Mouse (Mus musculus): ENCODE results near the gene B3galt4.
"Not testable (repeated sequence)": the region's sequence is repeated elsewhere in the genome, so short reads cannot be mapped to it uniquely, and the experiment has no call there.

The B3galt4 gene

DNA sequence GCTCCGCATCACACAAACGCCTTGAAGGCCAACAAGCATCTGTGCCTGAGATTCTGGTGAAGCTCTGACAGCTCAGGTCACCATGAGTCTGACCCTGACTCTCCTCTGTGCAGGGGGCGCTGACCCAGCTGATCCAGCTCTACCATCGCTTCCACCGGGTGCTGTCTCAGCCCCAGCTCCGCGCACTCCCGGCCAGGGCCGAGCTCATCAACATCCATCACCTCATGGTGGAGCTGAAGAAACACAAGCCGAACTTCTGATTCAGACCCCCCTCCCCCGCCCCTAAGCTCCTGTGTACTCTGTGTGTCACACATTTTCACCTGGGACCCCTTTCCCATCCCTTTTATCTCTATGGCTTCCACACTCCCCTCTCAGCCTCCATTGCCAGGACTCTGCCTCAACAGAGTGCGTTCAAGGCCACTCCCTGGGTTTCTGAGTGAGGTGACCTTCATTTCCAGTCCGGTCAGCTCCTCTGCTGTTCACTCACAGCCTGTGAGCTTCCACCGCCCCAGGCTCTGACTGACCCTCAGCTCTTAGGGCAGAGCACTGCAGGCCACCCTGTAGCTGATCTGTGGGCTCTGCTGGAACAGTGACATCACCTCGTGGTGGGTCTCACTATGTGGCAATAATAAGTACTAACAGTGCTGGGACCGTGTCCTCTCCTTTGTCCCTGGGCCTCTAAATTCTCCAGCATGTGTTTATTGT, 14.7 kb upstream of the B3galt4 start:
- DNase-seq, result no peak

DNA sequence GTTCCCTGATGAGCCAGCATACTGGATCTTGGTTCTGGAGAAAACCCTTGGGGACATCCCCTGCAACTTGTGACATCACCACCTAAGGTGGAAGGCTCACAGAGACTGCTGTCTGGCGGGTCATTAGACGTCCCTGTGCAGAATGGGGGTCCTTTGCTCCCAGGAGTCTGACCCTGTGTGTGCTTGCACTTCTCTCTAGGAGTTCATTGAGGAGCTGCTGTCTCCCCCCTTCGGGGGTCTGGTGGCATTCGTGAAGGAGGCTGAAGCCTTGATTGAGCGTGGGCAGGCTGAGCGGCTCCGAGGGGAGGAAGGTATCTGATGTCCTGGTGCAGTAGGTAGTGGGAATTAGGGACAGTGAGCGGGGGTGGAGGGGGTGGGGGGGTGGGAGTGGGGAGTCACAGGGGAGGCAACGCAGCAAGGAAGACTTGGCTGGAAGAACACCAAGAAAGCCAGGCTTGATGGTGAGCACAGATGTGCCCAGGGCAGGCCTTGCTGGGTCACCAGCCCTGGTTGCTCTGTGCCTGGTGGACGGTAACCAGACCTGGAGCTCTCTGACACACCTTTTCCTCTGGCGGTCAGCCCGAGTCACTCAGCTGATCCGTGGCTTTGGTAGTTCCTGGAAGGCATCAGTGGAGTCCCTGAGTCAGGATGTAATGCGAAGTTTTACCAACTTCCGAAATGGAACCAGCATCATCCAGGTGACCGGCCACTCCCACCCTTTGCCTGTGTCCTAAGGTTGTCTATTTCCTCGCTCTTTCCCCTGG, 14.0 kb upstream of the B3galt4 start:
- DNase-seq, result no peak

DNA sequence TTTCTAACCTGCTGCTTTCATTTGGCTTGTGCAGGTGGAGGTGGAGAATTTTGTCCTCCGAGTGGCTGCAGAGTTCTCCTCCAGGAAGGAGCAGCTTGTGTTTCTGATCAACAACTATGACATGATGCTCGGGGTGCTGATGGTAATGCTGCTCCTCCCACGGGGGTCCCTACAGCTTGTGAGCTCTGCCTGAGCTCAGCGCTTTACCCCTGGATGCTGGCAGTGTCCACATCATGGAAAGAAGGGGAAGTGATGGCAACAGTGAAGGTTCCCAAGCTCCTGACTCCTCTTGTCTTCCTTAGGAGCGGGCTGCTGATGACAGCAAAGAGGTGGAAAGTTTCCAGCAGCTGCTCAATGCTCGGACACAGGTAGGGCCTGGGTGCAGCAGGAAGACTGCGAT, 11.6 kb upstream of the B3galt4 start:
- no peak for DNase-seq

DNA sequence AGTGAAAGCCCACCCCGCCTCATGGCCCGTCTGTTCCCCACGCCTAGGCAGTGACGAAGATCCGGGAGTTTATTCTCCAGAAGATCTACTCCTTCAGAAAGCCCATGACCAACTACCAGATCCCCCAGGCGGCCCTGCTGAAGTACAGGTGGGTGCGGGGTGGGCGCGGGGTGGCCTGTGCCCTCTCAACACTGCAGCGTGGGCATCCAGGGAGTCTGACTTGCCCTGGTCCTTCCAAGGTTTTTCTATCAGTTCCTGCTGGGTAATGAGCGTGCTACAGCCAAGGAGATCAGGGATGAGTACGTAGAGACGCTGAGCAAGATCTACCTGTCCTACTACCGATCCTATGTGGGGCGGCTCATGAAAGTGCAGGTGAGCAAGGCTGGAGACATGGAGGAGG, 8.7 kb upstream of the B3galt4 start:
- DNase-seq, result no peak

DNA sequence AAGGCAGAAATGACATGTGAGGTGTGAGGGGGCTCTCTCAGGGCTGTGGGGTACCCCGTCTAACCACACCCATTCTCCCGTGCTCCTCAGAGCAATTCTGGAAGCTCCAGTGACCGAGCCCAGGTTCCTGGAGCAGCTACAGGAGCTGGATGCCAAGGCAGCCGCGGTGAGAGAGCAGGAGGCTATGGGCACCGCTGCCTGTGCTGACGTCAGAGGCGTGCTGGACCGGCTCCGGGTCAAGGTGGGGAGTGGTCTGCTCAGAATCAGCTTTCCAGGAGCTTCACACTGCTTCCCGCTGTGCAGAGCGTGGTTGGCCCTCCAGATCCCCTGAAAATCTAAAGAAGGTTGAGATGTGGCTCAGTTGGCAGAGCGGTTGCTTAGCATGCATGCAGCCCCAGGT, 7.8 kb upstream of the B3galt4 start:
- no peak for DNase-seq

DNA sequence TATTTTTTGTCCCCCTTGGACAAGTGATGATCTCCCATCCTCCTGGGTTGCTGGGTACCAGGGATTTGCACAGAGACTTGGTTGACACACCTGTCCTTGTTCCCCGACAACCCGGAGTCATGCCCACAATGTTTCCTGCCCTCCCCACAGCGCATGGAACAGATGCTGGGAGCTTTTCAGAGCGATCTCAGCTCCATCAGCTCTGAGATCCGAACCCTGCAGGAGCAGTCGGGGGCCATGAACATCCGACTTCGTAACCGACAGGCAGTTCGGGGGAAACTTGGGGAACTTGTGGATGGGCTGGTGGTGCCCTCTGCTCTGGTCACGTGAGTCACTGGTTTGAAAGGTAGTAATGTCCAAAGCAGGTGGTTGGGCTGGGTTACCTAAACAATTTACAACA, 7.2 kb upstream of the B3galt4 start:
- no peak for DNase-seq

DNA sequence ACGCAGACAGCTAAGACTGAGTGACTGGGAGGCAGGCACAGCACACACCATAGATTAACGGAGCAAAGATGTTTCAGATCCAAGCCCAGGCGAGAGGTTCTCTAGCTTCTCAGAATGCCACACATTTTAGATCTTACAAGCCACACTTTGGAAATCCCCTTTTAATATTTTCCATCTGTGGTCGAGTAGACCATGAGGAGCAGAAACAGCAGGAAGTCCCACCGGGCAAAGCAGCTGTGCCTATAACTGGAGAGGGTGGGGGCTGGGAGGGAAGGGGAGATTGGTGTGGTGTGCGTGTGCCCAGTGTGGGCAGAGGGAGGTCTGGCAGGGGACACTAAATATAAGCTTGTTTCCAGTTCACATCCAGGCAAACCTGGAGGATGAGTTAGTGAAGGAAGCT, 6.2 kb upstream of the B3galt4 start:
- DNase-seq, result no peak

DNA sequence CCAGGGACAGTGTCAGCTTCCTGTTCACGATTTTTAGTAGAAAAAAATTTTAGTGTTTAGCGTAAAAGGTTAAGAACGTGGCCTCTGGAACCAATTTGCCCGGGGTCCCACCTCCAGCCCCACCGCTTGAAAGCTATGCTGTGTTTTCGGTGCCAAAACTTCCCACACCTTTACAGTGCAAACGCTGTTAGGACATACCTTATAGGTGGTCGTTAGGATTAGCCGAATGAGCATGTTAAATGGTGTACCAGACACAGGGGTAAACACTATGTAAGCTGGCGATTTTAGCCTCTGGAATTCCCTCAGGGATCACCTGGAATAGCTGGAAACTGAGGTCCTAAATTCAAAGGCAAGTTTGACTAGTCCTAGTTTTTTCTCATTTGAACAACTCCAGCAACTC, 5.0 kb upstream of the B3galt4 start:
- no peak for DNase-seq

DNA sequence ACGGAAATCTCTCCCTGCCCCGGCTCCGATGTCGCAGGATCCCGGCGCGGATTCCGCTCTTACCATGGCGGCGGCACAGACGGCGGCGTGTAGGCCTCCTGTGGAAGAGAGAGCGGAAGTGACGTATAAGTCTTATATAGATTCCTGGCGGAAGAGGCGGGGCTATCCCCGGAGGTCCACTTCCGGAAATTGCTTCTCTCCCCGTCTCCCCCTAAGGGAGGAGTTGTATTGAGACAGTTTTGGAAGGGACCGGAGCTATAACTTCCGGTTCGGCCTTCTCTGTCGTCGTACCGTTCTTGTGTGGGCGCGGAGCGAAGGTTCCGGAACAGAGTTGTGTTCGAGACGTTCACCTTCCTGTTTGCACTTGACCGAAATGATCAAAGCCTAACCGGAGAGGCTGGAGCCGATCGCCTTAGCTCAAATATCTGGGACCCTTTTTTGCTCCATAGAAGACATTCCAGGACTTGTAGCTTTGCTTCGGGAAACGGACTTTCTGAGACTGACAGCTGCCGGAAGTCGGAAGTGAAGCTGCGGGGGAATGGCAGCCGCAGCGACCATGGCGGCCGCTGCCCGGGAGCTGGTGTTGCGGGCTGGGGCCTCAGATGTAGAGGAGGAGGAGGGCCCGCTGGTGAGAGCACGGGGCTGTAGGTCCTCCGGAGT, 4.4 kb upstream of the B3galt4 start, which contains the start of the genes Vps52 and Rps18:
TSS of gene Vps52 (plus strand) at position 258 of the 660 bp plus-strand sequence.
TSS of gene Rps18 (minus strand) at position 447 of the 660 bp plus-strand sequence.
- DNase-seq, result peak; percentile 98

DNA sequence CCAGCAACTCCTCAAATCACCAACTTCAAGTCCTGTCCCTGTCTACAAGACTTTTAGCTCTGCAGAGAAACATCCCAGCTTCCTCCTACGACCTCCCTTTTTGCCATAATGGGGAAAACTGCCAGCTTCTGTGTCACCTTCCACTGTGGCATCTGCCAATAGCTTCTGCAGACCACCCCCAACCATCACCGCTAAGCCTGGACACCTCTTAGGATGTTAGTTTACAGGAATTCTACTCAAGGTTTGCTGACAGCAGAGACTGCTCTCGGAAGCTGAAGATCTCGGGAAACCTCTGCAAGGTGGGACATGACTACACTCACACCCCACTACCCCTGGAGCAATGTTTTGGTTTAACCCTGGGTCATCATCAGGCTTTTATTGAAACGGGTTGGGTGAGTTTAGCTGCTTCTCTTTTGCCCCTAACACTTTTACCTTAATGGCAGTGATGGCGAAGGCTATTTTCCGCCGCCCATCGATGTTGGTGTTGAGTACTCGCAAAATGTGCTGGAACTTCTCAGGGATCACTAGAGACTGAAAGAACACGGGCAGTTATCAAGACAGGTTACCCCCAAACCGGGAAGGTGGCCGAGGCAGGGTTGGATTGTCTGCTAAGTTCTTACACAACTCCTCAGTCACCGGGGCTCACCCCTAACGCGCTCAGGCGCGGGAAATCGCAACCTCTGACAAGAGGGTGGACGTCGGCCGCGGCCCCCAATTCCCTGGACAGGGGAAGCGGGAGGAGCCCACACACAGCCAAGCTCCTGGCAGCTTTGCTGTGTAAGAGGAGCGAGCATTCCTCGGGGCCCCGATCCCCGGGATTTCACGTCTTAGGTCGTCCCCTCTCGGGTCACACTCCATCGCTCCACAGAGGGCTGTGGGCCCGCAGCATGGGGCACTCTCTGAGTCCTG, 3.6 kb upstream of the B3galt4 start:
- DNase-seq, result no peak

DNA sequence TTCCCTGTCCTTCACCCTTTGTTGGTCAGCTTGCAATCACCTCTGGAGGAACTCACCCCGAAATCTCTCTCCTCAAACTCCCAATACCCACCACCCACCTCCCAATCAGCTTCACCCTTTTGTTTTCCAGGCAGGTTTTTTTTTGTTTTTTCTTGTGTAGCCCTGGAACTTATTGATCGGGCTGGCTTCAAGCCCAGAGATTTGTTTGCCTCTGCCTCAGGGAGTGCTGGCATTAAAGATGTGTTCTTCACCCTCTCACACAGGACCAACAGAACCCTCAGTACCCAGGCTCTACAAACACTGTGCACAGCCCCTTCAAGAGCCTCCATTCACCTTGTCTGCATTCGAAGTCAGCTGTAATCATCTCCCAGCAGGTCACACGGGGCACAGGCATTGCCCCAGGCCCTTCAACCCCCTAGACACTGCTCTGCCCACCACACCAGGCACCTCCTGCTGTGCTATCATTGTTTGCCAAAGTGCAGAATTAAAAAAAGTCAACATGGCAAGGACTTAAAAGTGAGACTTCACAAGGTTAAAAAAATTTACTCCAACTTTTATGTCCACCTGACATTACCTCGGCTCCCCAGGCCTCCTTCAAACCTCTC, 2.8 kb upstream of the B3galt4 start:
- DNase-seq, result no peak

DNA sequence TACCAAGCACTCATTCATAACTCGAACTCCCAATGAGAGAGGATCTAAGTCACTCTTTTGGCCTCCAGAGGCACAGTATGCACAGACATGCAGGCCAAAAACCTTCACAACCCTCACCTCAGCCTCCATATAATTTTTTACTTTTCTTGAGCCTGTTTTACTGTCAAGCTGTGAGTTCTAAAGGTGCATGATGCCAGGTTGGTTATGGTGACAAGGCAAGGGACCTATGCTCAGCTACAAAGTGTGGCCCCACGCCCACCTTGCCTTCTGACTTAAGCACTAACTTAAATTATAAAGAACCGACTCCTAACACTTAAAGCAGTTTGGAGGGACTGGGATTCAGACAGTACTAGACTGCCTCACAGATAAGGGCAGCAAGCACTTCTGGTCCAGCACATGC, 2.0 kb upstream of the B3galt4 start:
- no peak for DNase-seq

DNA sequence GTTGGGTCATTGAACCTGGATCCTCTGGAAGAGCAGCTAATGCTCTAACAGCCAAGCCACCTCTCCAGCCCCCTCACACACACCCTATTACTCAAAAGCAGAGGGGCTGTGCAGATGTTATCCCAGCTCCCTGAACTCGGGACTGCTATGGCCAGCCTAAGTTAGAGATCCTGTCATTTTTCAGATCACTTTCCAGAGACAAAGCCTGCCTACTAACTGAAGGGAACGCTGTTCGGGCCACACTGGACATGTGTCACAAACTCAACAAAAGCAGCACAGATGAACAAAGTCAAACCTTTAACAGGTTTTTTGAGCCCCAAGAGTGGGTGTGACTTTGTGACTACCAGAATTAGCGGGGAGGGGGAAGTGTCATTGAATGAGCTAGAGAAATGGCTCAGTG, 1.6 kb upstream of the B3galt4 start:
- no peak for DNase-seq

DNA sequence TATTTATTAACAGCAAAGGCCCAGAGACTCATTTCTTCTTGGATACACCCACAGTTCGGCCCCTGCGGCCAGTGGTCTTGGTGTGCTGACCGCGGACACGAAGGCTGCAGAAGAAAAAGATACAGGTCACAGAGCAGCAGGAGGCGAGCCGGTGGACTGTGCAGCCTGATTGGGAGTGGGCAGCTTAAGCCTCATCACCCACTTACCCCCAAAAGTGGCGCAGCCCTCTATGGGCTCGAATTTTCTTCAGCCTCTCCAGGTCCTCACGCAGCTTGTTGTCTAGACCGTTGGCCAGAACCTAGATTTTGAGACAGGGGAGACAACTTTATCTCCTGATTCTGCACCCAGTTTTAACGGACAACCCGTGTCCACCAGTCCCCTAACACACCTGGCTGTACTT, 727 bp upstream of the B3galt4 start:
- DNase-seq, result not testable (repeated sequence)

DNA sequence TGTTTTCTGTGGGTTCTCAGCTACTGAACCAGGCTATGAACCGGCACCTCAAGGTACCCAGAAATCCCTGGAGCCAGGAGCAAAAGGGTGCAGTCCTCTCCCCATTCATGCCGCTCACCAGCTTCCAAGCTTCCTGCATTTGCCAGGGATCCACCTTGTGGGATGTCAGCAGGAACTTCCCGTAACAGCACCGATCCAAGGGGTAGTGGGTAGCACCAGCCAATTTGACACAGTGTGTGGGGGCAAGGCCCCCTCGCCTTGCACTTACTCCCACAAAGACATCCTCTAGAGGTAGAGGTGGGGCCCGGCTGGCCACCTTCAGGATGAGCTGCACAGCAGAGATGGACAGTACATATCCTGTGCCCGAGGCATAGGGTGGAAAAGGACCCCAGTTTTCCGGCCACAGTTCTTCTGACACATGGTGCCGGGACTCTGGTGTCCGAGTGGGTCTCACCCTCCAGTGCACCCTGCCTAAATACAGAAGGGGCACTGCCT, 1.1 kb downstream of the B3galt4 start:
- no peak for DNase-seq

DNA sequence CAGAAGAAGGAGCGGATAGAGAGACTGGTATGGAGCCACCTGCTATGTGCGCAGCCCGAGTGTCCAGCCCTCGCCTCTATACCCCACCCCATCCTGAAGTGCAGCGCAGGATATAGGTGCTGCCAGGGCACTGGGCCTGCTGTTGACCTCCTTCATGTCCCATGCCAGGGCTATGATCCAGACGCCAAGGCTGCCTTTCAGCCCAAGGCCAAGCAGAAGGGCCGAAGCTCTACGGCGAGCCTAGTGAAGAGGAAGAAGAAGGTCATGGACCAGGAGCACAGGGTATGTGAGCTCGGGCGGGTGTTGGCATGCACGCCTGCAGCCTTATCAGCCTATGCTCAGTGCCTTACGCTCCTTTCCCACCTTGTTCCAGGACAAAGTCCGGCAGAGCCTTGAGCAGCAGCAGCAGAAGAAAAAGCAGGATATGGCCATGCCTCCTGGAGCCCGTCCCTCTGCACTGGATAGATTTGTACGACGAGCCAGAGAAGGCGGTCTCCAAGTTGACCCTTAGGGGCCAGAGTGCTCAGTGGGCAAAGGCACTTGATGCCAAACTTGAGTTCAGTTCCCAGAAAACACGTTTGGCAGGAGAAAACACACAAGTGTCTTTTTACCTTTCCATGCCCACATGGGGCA, 2.3 kb downstream of the B3galt4 start:
- DNase-seq, result peak; percentile 30

DNA sequence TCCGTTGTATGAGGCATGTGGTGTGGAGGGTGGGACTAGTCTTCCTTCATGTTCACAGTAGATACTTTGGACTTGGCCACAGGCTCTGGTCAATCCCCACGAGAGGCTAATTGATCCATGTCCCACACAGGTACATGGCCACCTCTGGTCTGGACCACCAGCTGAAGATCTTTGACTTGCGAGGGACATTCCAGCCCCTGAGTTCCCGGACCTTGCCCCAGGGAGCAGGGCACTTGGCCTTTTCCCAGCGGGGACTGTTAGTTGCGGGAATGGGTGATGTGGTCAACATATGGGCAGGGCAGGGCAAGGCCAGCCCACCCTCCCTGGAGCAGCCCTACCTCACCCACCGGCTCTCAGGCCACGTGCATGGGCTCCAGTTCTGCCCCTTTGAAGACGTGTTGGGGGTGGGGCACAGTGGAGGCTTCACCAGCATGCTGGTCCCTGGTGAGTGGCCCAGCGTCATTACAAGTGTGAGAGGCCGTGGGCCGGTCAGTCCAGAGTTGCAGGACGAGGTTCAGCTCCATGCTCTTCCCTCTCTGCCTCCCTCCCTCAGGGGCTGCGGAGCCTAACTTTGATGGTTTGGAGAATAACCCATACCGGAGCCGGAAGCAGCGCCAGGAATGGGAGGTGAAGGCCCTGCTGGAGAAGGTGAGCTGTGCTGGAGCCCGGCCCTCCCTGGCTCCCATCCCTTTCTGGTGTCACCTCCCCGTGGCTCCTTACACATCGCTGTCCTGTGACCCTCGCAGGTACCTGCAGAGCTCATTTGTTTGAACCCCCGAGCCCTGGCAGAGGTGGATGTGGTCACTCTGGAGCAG, 3.0 kb downstream of the B3galt4 start:
- no peak for DNase-seq

DNA sequence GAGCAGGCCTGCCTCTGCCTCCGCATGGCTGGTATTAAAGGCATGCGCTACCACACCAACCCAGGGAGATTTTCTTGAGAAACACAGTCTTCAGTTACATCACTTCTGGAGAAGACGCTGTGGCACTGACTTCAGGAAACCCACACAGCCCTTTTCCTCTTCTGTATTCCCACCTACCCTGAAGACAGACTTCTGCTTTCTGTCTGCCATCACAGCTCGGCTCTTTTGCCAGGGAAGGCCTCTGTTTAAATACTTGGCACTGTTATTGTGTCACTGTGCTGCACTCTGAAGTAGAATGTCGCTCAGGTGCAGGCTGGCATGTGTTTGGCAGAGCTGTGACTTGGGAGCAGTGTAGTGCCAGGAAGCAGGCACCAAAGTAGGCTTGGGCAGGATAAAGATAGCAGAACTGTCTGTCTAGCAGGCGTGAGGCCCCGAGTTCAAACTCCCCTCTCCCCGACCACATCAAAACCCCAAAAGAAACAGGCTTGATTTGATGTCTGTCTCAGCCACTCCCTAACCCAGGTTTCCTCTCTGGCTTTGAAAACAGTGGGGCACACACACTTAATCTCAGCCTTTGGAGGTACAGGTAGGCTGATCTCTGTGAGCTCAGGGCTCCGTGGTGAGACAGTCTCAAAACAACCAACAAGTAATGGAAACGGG, 3.7 kb downstream of the B3galt4 start:
- DNase-seq, result no peak

DNA sequence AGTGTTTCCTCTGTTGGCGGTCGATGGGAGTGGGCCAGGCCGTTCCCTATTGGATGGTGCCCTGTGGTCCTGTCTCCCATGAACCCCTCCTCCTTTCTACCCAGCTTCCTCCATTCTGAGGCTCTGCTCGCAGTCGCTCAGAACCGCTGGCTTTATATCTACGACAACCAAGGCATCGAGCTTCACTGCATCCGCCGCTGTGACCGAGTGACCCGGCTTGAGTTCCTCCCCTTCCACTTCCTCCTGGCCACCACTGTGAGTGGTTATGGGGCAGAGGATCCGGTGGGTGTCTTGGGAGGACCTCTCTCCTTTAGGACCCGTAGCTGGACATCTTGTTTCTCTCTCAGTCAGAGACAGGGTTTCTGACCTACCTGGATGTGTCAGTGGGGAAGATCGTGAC, 7.8 kb downstream of the B3galt4 start:
- DNase-seq, result no peak

DNA sequence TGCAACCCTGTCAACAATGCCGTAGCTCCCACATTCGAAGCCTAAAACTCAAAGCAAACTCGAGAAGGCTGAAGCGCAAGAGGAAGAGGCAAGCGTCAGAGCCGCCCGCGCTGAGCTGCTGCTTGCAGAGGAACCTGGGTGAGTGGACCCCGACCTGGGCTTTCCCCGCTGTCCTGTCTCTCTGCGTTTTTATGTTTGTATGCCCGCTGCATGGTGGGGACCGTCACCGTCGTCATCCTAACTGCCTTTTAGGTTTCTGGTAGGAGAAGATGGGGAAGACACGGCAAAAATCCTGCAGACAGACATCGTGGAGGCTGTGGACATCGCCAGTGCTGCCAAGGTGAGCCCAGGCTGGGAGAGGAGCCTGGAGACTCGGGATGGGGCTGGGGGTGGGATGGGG, 9.9 kb downstream of the B3galt4 start:
- no peak for DNase-seq

Data from cerebellum, adult 11-12 months (tissue).